13 mouse cellular contexts compared by ENCODE assay signal in genomic region chr8:116951369-116951768, GRCm38 (mm10). TPM values are rescaled to one million over a fixed set of nuclear protein-coding genes. Genes with fewer than 3 reads are reported as not detected.
DNase-seq lines count a peak whose midpoint lies in the region; ATAC-seq and TF ChIP-seq lines count a peak whose summit lies in the region.
"Had no signal": no experiment of that assay in that cellular context is flagged by ENCODE, and none has a peak within 500 bp of the region (broad histone marks: within the 10 kb centered on the region; RNA-seq: fewer than 3 reads in every experiment).

No protein-coding gene starts in this region.

- WGBS in heart, embryonic 15.5 days: 37% methylated on average over 5 of the region's 5 CpGs
- WGBS in kidney, adult 2 months: 21% methylated on average over 5 of the region's 5 CpGs

- H3K4me3 ChIP-seq in heart, embryonic 15.5 days: no peak overlapping the region
- H3K4me3 ChIP-seq in kidney, adult 2 months (ENCODE audit: insufficient read depth, low read depth, low read length): no peak overlapping the region
- H3K4me3 ChIP-seq: forebrain, embryonic 12.5 days; heart, adult 2 months; myocyte had no signal

- no peak for DNase-seq in heart, postnatal 36 days
- peak; percentile 67 for DNase-seq in R1 (ENCODE audit: low read depth, low spot score)
- peak; percentile 59 for DNase-seq in kidney, adult 2 months
- peak; percentile 40 for DNase-seq in lung, postnatal 14 days
- no peak for DNase-seq in thymus, postnatal 25 days
- DNase-seq in right cerebral cortex, adult 18-20 months: no peak
- DNase-seq in thymus, postnatal 0 days (ENCODE audit: low spot score): no peak
- DNase-seq: heart, adult 2 months had no signal

- no peak for TF ChIP-seq POLR2A in kidney, adult 2 months (IDR thresholded peaks at IDR 0.05; ENCODE audit: low read depth, low read length)

- H3K27ac ChIP-seq in heart, embryonic 15.5 days: peak overlapping the region; percentile 54
- no peak overlapping the region for H3K27ac ChIP-seq in kidney, adult 2 months (ENCODE audit: insufficient read depth, low read depth, low read length)
- H3K27ac ChIP-seq: forebrain, embryonic 12.5 days; heart, adult 2 months; macrophage had no signal

- H3K9ac ChIP-seq in heart, embryonic 15.5 days: no peak overlapping the region
- H3K9ac ChIP-seq: forebrain, embryonic 12.5 days had no signal

- peaks cover 17% of the 10 kb centered on the region for H3K36me3 ChIP-seq in heart, embryonic 15.5 days
- no peaks in the 10 kb centered on the region for H3K36me3 ChIP-seq in kidney, adult 2 months (ENCODE audit: control insufficient read depth, insufficient read depth, low read length)

- no peak for TF ChIP-seq CTCF in kidney, adult 2 months (conservative IDR thresholded peaks at IDR 0.05; ENCODE audit: insufficient read depth, insufficient read length, low read depth, low read length)

- no peaks in the 10 kb centered on the region for H3K9me3 ChIP-seq in heart, embryonic 15.5 days (replicated peaks)
- H3K9me3 ChIP-seq: forebrain, embryonic 12.5 days had no signal

- ATAC-seq in heart, embryonic 15.5 days (replicated peaks; ENCODE audit: insufficient number of reproducible peaks, insufficient read depth, low FRiP score, low read depth): peak; percentile 65; the same call in 1 of the 2 replicates

- peaks cover 34% of the 10 kb centered on the region for H3K4me1 ChIP-seq in heart, embryonic 15.5 days (replicated peaks)
- peaks cover 3% of the 10 kb centered on the region; the same call in 1 of the 2 replicates for H3K4me1 ChIP-seq in kidney, adult 2 months (ENCODE audit: control insufficient read depth, insufficient read depth, low read length)

- no peaks in the 10 kb centered on the region for H3K27me3 ChIP-seq in heart, embryonic 15.5 days
- H3K27me3 ChIP-seq in kidney, adult 2 months (replicated peaks; ENCODE audit: control insufficient read depth, insufficient read depth, low read length): no peaks in the 10 kb centered on the region
- H3K27me3 ChIP-seq: forebrain, embryonic 12.5 days had no signal

- intact Hi-C loops in heart, postnatal 36 days (cut with DNase I): no loop called here

- H3K4me2 ChIP-seq in heart, embryonic 15.5 days: no peak overlapping the region
- H3K4me2 ChIP-seq: forebrain, embryonic 12.5 days had no signal

RNA-seq across cellular contexts. Expression of gene Atmin, which starts 8.2 kb away (rescaled TPM):
- polyA plus RNA-seq in heart, embryonic 15.5 days (2015; fragmentation: Nextera tagmentation; extraction: Ambion mirVana): 7.9 and 10.5 TPM in 2 replicates
- total RNA-seq in heart, postnatal 36 days (2021): 10 to 100 TPM; 14.6 to 17.4 TPM
- polyA plus RNA-seq in kidney, adult 2 months (2012; rRNA removed): 15.9 and 17.1 TPM in 2 replicates
- 12.5 and 13.1 TPM in 2 replicates for polyA plus RNA-seq in thymus, postnatal 0 days (2015; fragmentation: Nextera tagmentation; extraction: Ambion mirVana)

RNA-seq across cellular contexts. Expression of gene 1700030J22Rik, which starts 27.4 kb away (rescaled TPM):
- 0.58 and 0.77 TPM in 2 replicates for polyA plus RNA-seq in heart, embryonic 15.5 days (2015; fragmentation: Nextera tagmentation; extraction: Ambion mirVana)
- under 1 TPM; 0.39 to 0.43 TPM for total RNA-seq in heart, postnatal 36 days (2021)
- polyA plus RNA-seq in kidney, adult 2 months (2012; rRNA removed): 1.4 TPM in 2 replicates
- 0.69 and 0.95 TPM in 2 replicates for polyA plus RNA-seq in thymus, postnatal 0 days (2015; fragmentation: Nextera tagmentation; extraction: Ambion mirVana)
- polyA plus RNA-seq: CD4-positive, CD25-positive, alpha-beta regulatory T cell, adult 4 months had no signal

RNA-seq across cellular contexts. Expression of gene Cenpn, which starts 29.8 kb away (rescaled TPM):
- polyA plus RNA-seq in heart, embryonic 15.5 days (2015; fragmentation: Nextera tagmentation; extraction: Ambion mirVana): 22.9 and 26.5 TPM in 2 replicates
- under 1 TPM; 0.95 to 1.00 TPM for total RNA-seq in heart, postnatal 36 days (2021)
- 0.89 and 1.2 TPM in 2 replicates for polyA plus RNA-seq in kidney, adult 2 months (2012; rRNA removed)
- 32.2 and 35.4 TPM in 2 replicates for polyA plus RNA-seq in thymus, postnatal 0 days (2015; fragmentation: Nextera tagmentation; extraction: Ambion mirVana)

RNA-seq across cellular contexts. Expression of gene Cmc2, which starts 30.1 kb away (rescaled TPM):
- 98.4 and 142 TPM in 2 replicates for polyA plus RNA-seq in heart, embryonic 15.5 days (2015; fragmentation: Nextera tagmentation; extraction: Ambion mirVana)
- total RNA-seq in heart, postnatal 36 days (2021): 10 to 100 TPM; 63.5 to 72.1 TPM
- 13.0 and 17.7 TPM in 2 replicates for polyA plus RNA-seq in kidney, adult 2 months (2012; rRNA removed)
- 132 and 136 TPM in 2 replicates for polyA plus RNA-seq in thymus, postnatal 0 days (2015; fragmentation: Nextera tagmentation; extraction: Ambion mirVana)

RNA-seq across cellular contexts. Expression of gene Gcsh, which starts 42.0 kb away (rescaled TPM):
- 66.1 and 78.2 TPM in 2 replicates for polyA plus RNA-seq in heart, embryonic 15.5 days (2015; fragmentation: Nextera tagmentation; extraction: Ambion mirVana)
- total RNA-seq in heart, postnatal 36 days (2021): 10 to 100 TPM; 48.8 to 52.0 TPM
- polyA plus RNA-seq in kidney, adult 2 months (2012; rRNA removed): 96.5 and 113 TPM in 2 replicates
- polyA plus RNA-seq in thymus, postnatal 0 days (2015; fragmentation: Nextera tagmentation; extraction: Ambion mirVana): 80.0 and 83.9 TPM in 2 replicates

Comparison
In these comparisons a context has a peak if more than half of its experiments do, and no peak if none do; other contexts are left out.
1. DNase-seq: peak in R1 (single experiment), kidney, adult 2 months (single experiment) and lung, postnatal 14 days (single experiment); none in heart, postnatal 36 days (0 of 2), thymus, postnatal 25 days (single experiment), right cerebral cortex, adult 18-20 months (single experiment) and thymus, postnatal 0 days (single experiment).
2. RNA of gene Cenpn, which starts 29.8 kb away (polyA plus RNA-seq): 32.2 to 35.4 TPM in thymus, postnatal 0 days and 22.9 to 26.5 TPM in heart, embryonic 15.5 days; 0.89 to 1.2 TPM in kidney, adult 2 months; every median in the first group is over 10 times any median in the second.